Mouse (Mus musculus) G1E (cell line): ENCODE measurements at regions not wholly inside any gene's neighbourhood (a gene's known extent, or its start where the extent isn't known, plus 50 kb on each side); places are given as distances from the start of the nearest gene placed in this dataset.

Experiments used
- ATAC-seq: 2 replicates; pipeline ENCODE4 v1.8.0; 2016; ENCODE audit warnings: mild to moderate bottlenecking; ENCODE audit not compliant: insufficient number of reproducible peaks, poor library complexity, low FRiP score, severe bottlenecking; ENCODE audit errors: extremely low read depth
- DNase-seq: peaks from one replicate; pipeline ENCODE4 v3.0.0; 2012; ENCODE audit warnings: low spot score
- H3K27me3 ChIP-seq: 2 replicates; pipeline ENCODE4 v1.6.1; 2012; ENCODE audit warnings: mild to moderate bottlenecking, low read length, inconsistent platforms; ENCODE audit not compliant: insufficient read depth
- H3K36me3 ChIP-seq: replicated peaks from 2 replicates; pipeline ENCODE3; 2012; ENCODE audit warnings: mild to moderate bottlenecking, inconsistent platforms
- H3K4me1 ChIP-seq: 2 replicates; pipeline ENCODE4 v1.6.1; 2012; ENCODE audit warnings: low read depth, low read length, inconsistent platforms, mixed read lengths; ENCODE audit not compliant: insufficient read depth
- H3K4me3 ChIP-seq: 2 replicates; pipeline ENCODE4 v1.5.1; 2012; ENCODE audit warnings: low read depth, mild to moderate bottlenecking, inconsistent platforms, low read length, moderate library complexity, mixed read lengths
- H3K9me3 ChIP-seq: replicated peaks from 2 replicates; pipeline ENCODE4 v1.6.1; 2012; ENCODE audit warnings: inconsistent platforms
- CTCF ChIP-seq: IDR thresholded peaks from 2 replicates; pipeline ENCODE4 v1.5.1; 2012; ENCODE audit warnings: low read depth, low read length, inconsistent platforms, mixed read lengths
- GATA1 ChIP-seq: IDR thresholded peaks from 2 replicates; pipeline ENCODE4 v1.6.1; 2012; ENCODE audit warnings: borderline replicate concordance, low read length, inconsistent platforms, mixed read lengths
- GATA2 ChIP-seq: IDR thresholded peaks from 2 replicates; pipeline ENCODE4 v1.6.1; 2012; ENCODE audit warnings: low read depth, low read length, inconsistent platforms, borderline replicate concordance
- POLR2AphosphoS5 ChIP-seq: IDR thresholded peaks from 2 replicates; pipeline ENCODE4 v1.6.1; 2012; ENCODE audit warnings: low read depth, low read length, inconsistent platforms; ENCODE audit not compliant: insufficient replicate concordance
- TAL1 ChIP-seq: conservative IDR thresholded peaks from 2 replicates; pipeline ENCODE4 v1.6.1; 2012; ENCODE audit warnings: low read depth, low read length, inconsistent platforms, mixed read lengths

DNA sequence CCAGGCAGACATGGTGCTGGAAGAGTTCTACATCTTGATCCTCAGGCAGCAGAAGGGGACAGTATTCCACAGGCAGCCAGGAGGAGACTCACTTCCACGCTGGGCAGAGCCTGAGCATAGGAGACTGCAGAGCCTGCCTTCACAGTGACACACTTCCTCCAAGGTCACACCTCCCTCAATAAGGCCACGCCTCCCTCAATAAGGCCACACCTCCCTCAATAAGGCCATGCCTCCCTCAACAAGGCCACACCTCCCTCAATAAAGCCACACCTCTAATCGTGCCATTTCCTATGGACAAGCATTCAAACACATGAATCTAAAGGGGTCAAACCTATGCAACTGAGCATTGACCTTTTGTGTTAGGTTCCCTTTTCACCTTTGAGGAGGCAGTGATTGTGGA lies 88.5 kb upstream of the Mphosph6 start:
- Histone ChIP-seq H3K4me3 (no peak overlapping the region), H3K27me3 (no peaks in the 10 kb centered on the region), H3K9me3 (peaks cover 82% of the 10 kb centered on the region), H3K4me1 (no peaks in the 10 kb centered on the region), H3K36me3 (no peaks in the 10 kb centered on the region)
- ATAC-seq, result no peak
- DNase-seq, result no peak
- TF ChIP-seq CTCF (no peak), POLR2AphosphoS5 (no peak), GATA1 (no peak), GATA2 (no peak), TAL1 (no peak)

- no peak overlapping the region for H3K4me3 ChIP-seq
- H3K27me3 ChIP-seq, result no peaks in the 10 kb centered on the region
- H3K36me3 ChIP-seq, result no peaks in the 10 kb centered on the region
- ATAC-seq (no peak), DNase-seq (no peak)
- no peaks in the 10 kb centered on the region for H3K4me1 ChIP-seq
- no peak for TF ChIP-seq TAL1
- no peak for TF ChIP-seq GATA1
- TF ChIP-seq GATA2, result no peak
- no peak for TF ChIP-seq POLR2AphosphoS5
- TF ChIP-seq CTCF, result no peak
- peaks cover 75% of the 10 kb centered on the region for H3K9me3 ChIP-seq
Observed at GRCm38 (mm10) chr8:117881414-117881973, 79.8 kb upstream of the Mphosph6 start.

GRCm38 (mm10) chr8:117880279-117880975 lies 78.7 kb upstream of the Mphosph6 start:
- Histone ChIP-seq H3K9me3 (peaks cover 74% of the 10 kb centered on the region), H3K4me1 (no peaks in the 10 kb centered on the region), H3K4me3 (no peak overlapping the region), H3K27me3 (no peaks in the 10 kb centered on the region), H3K36me3 (no peaks in the 10 kb centered on the region)
- ATAC-seq, result no peak
- TF ChIP-seq GATA2 (no peak), CTCF (no peak), TAL1 (no peak), POLR2AphosphoS5 (no peak), GATA1 (no peak)
- DNase-seq, result no peak

DNA sequence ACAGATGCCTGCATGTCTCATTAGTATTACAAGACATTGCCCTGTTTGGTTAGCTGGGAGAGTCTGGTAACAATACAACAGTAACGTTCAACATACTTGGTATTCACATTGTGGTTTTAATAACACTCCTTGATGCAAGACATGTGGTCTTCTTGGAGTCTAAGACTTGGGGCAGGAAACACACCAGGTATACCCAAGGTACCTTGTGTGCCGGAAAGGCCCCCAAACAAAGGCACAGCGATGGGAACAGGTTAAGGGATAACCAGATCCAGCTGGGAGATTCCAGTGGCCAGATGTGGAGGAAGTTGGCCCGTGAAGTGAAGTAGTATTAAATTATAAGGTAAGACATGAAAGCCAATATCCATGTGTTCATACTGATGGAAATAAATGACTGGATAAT lies 71.9 kb upstream of the Mphosph6 start:
- no peak for DNase-seq
- ATAC-seq, result no peak
- no peak for TF ChIP-seq TAL1
- TF ChIP-seq GATA2, result no peak
- no peak for TF ChIP-seq GATA1
- no peak for TF ChIP-seq POLR2AphosphoS5
- TF ChIP-seq CTCF, result no peak
- no peaks in the 10 kb centered on the region for H3K4me1 ChIP-seq
- no peaks in the 10 kb centered on the region for H3K36me3 ChIP-seq
- no peaks in the 10 kb centered on the region for H3K27me3 ChIP-seq
- H3K9me3 ChIP-seq, result peaks cover 67% of the 10 kb centered on the region
- no peak overlapping the region for H3K4me3 ChIP-seq

- no peaks in the 10 kb centered on the region for H3K4me1 ChIP-seq
- H3K27me3 ChIP-seq, result no peaks in the 10 kb centered on the region
- no peak overlapping the region for H3K4me3 ChIP-seq
- peaks cover 54% of the 10 kb centered on the region for H3K9me3 ChIP-seq
- DNase-seq (no peak), ATAC-seq (no peak)
- TF ChIP-seq POLR2AphosphoS5, result no peak
- TF ChIP-seq GATA2, result no peak
- no peaks in the 10 kb centered on the region for H3K36me3 ChIP-seq
Observed at GRCm38 (mm10) chr8:117867138-117867537, 65.4 kb upstream of the Mphosph6 start.

DNA sequence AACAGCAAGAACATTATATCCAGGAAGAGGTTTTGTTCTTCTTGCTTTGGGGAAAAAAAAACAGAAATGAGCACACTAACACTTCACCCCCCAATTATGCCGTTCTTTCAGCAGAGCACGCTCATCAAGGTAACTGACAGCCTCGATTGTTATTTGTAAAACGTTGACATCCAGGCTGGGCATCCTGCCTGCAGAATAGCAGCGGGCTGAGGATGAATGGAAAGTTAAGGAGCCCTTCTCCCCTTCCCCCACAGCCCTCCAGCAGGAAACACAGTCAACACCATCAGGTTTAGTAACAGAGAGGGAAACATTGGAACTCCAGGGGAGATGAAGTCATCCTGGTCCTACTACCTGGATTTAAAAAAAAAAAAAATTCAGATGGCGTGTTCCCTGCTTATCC lies 63.3 kb upstream of the Mphosph6 start:
- Histone ChIP-seq H3K4me3 (no peak overlapping the region), H3K36me3 (no peaks in the 10 kb centered on the region), H3K9me3 (peaks cover 57% of the 10 kb centered on the region), H3K4me1 (no peaks in the 10 kb centered on the region), H3K27me3 (no peaks in the 10 kb centered on the region)
- TF ChIP-seq POLR2AphosphoS5, result no peak
- TF ChIP-seq GATA1, result no peak
- no peak for TF ChIP-seq TAL1
- no peak for TF ChIP-seq GATA2
- no peak for TF ChIP-seq CTCF
- no peak for DNase-seq
- no peak for ATAC-seq
